Mouse (Mus musculus) A20 (cell line): ENCODE results near the gene Gm10959.
A peak's percentile ranks its signal among the peaks of the same experiment; 100 is the strongest.
"Not testable (repeated sequence)": the region's sequence is repeated elsewhere in the genome, so short reads cannot be mapped to it uniquely, and the experiment has no call there.

Source experiments
- DNase-seq: peaks from one replicate; pipeline ENCODE4 v3.0.0-alpha.2; 2011; ENCODE audit warnings: low read depth, low spot score

Gene Gm10959

GRCm38 (mm10) chr3:122919260-122919659, at the start of gene Gm10959:
Gene Gm10959, minus strand, starts transcription at chr3:122919360.
- DNase-seq, result no peak

GRCm38 (mm10) chr3:122968391-122968790, 49.2 kb upstream of the Gm10959 start:
- no peak for DNase-seq

- no peak for DNase-seq
Observed at GRCm38 (mm10) chr3:122964301-122964700, 45.1 kb upstream of the Gm10959 start.

- no peak for DNase-seq
Observed at GRCm38 (mm10) chr3:122950129-122950528, 31.0 kb upstream of the Gm10959 start.

- no peak for DNase-seq
Observed at GRCm38 (mm10) chr3:122943387-122943890, 24.3 kb upstream of the Gm10959 start.

- DNase-seq, result peak; percentile 48
Observed at GRCm38 (mm10) chr3:122939215-122939614, 20.1 kb upstream of the Gm10959 start.

- DNase-seq, result not testable (repeated sequence)
Observed at GRCm38 (mm10) chr3:122937176-122937575, 18.0 kb upstream of the Gm10959 start.

GRCm38 (mm10) chr3:122932466-122932865, 13.3 kb upstream of the Gm10959 start:
- peak; percentile 35 for DNase-seq

- DNase-seq, result no peak
Observed at GRCm38 (mm10) chr3:122929723-122930122, 10.6 kb upstream of the Gm10959 start.

- DNase-seq, result peak; percentile 96
Observed at GRCm38 (mm10) chr3:122924009-122924914, 5.1 kb upstream of the Gm10959 start, which contains the start of gene 1810037I17Rik. Gene 1810037I17Rik, plus strand, starts transcription at chr3:122924203.

GRCm38 (mm10) chr3:122923147-122923546, 4.0 kb upstream of the Gm10959 start:
- DNase-seq, result no peak

GRCm38 (mm10) chr3:122921676-122922527, 2.7 kb upstream of the Gm10959 start:
- DNase-seq, result no peak

- DNase-seq, result no peak
Observed at GRCm38 (mm10) chr3:122920572-122921435, 1.6 kb upstream of the Gm10959 start.

- no peak for DNase-seq
Observed at GRCm38 (mm10) chr3:122918672-122919071, 488 bp downstream of the Gm10959 start.

GRCm38 (mm10) chr3:122916191-122916680, 2.9 kb downstream of the Gm10959 start:
- no peak for DNase-seq

GRCm38 (mm10) chr3:122915493-122915892, 3.7 kb downstream of the Gm10959 start:
- DNase-seq, result no peak

GRCm38 (mm10) chr3:122907841-122908240, 11.3 kb downstream of the Gm10959 start:
- no peak for DNase-seq

GRCm38 (mm10) chr3:122903746-122904433, 15.3 kb downstream of the Gm10959 start:
- peak; percentile 57 for DNase-seq

- no peak for DNase-seq
Observed at GRCm38 (mm10) chr3:122898254-122898653, 20.9 kb downstream of the Gm10959 start.

- DNase-seq, result no peak
Observed at GRCm38 (mm10) chr3:122895189-122895731, 23.9 kb downstream of the Gm10959 start.
